Mouse (Mus musculus) thymus, adult 2 months (tissue): ENCODE results near the gene Bckdk.

Source experiments
- CTCF ChIP-seq: fragments of 200-500 bp; IDR thresholded peaks from 2 replicates; pipeline ENCODE4 v1.5.1; 2012; ENCODE audit warnings: mild to moderate bottlenecking, control low read depth, low read length, moderate library complexity, borderline replicate concordance; ENCODE audit not compliant: control insufficient read depth, poor library complexity, insufficient read depth; ENCODE audit errors: extremely low read depth
- POLR2A ChIP-seq: fragments of 200-500 bp; IDR thresholded peaks from 2 replicates; pipeline ENCODE4 v1.6.1; 2012; ENCODE audit warnings: mild to moderate bottlenecking, low read length, control low read depth, moderate library complexity; ENCODE audit not compliant: control insufficient read depth, poor library complexity, insufficient read depth; ENCODE audit errors: extremely low read depth

GRCm38 (mm10) chr7:127921516-127921915, 17.6 kb downstream of the Bckdk start:
- TF ChIP-seq CTCF (no peak), POLR2A (no peak)
